In genomic region chr19:12596290-12597072, GRCm38 (mm10) we compare ENCODE assay signal across 8 mouse cellular contexts. TPM values are rescaled to one million over a fixed set of nuclear protein-coding genes. Genes with fewer than 3 reads are reported as not detected.
DNase-seq lines count a peak whose midpoint lies in the region; ATAC-seq and TF ChIP-seq lines count a peak whose summit lies in the region.

No protein-coding gene starts in this region.

- no peak for TF ChIP-seq CTCF in Patski (IDR thresholded peaks at IDR 0.05)

- WGBS in embryonic facial prominence, embryonic 10.5 days = 18% methylated on average over 23 of the region's 23 CpGs
- WGBS in intestine, embryonic 16.5 days = 14% methylated on average over 22 of the region's 23 CpGs
- 18% methylated on average over 23 of the region's 23 CpGs for WGBS in midbrain, embryonic 12.5 days

- CTCF ChIA-PET in Patski (lab: Charles Lee) = interaction anchor here (0.8 to 4.0 kb wide), 17 partner anchors 10 to 228 kb away, joined by 3 to 30 read pairs (median 4); partner anchors contain the start of genes Cntf, Dtx4 and Keg1

- H3K4me1 ChIP-seq in embryonic facial prominence, embryonic 10.5 days = peaks cover 14% of the 10 kb centered on the region
- peaks cover 10% of the 10 kb centered on the region for H3K4me1 ChIP-seq in intestine, embryonic 16.5 days (ENCODE audit: control insufficient read depth, insufficient read depth, low read length)
- H3K4me1 ChIP-seq in midbrain, embryonic 12.5 days = 0 out of 2 replicates have a peak, but pooled peaks cover 3% of the 10 kb centered on the region

- H3K27me3 ChIP-seq in Patski = peaks cover 7% of the 10 kb centered on the region
- peaks cover 11% of the 10 kb centered on the region for H3K27me3 ChIP-seq in embryonic facial prominence, embryonic 10.5 days (replicated peaks; ENCODE audit: low read depth, poor library complexity, severe bottlenecking)
- H3K27me3 ChIP-seq in intestine, embryonic 16.5 days (replicated peaks; ENCODE audit: control insufficient read depth, insufficient read depth, low read length) = no peaks in the 10 kb centered on the region
- peaks cover 7% of the 10 kb centered on the region for H3K27me3 ChIP-seq in midbrain, embryonic 12.5 days

- peak; percentile 49 for DNase-seq in kidney, adult 9 months
- no peak for DNase-seq in kidney, postnatal 10 days
- no peak for DNase-seq in Patski (ENCODE audit: low read depth, low spot score)
- DNase-seq in embryonic facial prominence, embryonic 10.5 days (ENCODE audit: low spot score) = no peak
- no peak for DNase-seq in thymus, postnatal 4 days
- no peak for DNase-seq in testis, postnatal 10 days (ENCODE audit: low spot score)

- H3K4me2 ChIP-seq in intestine, embryonic 16.5 days (ENCODE audit: low read depth, low read length) = peak overlapping the region; percentile 91
- peak overlapping the region; percentile 98 for H3K4me2 ChIP-seq in midbrain, embryonic 12.5 days (replicated peaks)

- peak overlapping the region; percentile 78 for H3K4me3 ChIP-seq in embryonic facial prominence, embryonic 10.5 days
- H3K4me3 ChIP-seq in intestine, embryonic 16.5 days (ENCODE audit: low read length) = peak overlapping the region; percentile 73
- peak overlapping the region; percentile 67 for H3K4me3 ChIP-seq in midbrain, embryonic 12.5 days

- H3K36me3 ChIP-seq in embryonic facial prominence, embryonic 10.5 days (replicated peaks) = no peaks in the 10 kb centered on the region
- H3K36me3 ChIP-seq in intestine, embryonic 16.5 days (ENCODE audit: control insufficient read depth, insufficient read depth, low read length) = no peaks in the 10 kb centered on the region
- H3K36me3 ChIP-seq in midbrain, embryonic 12.5 days = no peaks in the 10 kb centered on the region

- in situ Hi-C loops in Patski (cut with MboI; ENCODE audit: low pct_unique_long_range_greater_than_20kb) = no loop called here

- H3K9me3 ChIP-seq in embryonic facial prominence, embryonic 10.5 days = 0 out of 2 replicates have a peak, but pooled peaks cover 5% of the 10 kb centered on the region
- no peaks in the 10 kb centered on the region for H3K9me3 ChIP-seq in intestine, embryonic 16.5 days (ENCODE audit: control insufficient read depth, low read length)
- H3K9me3 ChIP-seq in midbrain, embryonic 12.5 days = no peaks in the 10 kb centered on the region

- peak overlapping the region; percentile 84 for H3K9ac ChIP-seq in intestine, embryonic 16.5 days (ENCODE audit: low read depth, low read length)
- H3K9ac ChIP-seq in midbrain, embryonic 12.5 days (replicated peaks) = peak overlapping the region; percentile 67

- peak overlapping the region; percentile 66; the same call in 1 of the 2 replicates for H3K27ac ChIP-seq in embryonic facial prominence, embryonic 10.5 days (replicated peaks)
- peak overlapping the region; percentile 81 for H3K27ac ChIP-seq in intestine, embryonic 16.5 days (ENCODE audit: low read length)
- H3K27ac ChIP-seq in midbrain, embryonic 12.5 days (replicated peaks) = no peak overlapping the region

- peak; percentile 20 for ATAC-seq in Patski
- ATAC-seq in intestine, embryonic 16.5 days = peak; percentile 58
- ATAC-seq in midbrain, embryonic 12.5 days (ENCODE audit: low FRiP score, low read depth) = peak; percentile 64

- POLR2A ChIA-PET in Patski (lab: Charles Lee) = interaction anchor here (0.9 to 2.9 kb wide), 8 partner anchors 55 to 221 kb away, joined by 3 to 32 read pairs (median 4); partner anchors contain the start of genes Lpxn and Zfp91

RNA-seq across cellular contexts. Expression of gene Gm4952, which starts 3.3 kb away (rescaled TPM):
- polyA plus RNA-seq in Patski (2021) = 0.04 TPM
- polyA plus RNA-seq in embryonic facial prominence, embryonic 10.5 days (2016; fragmentation: Nextera tagmentation; extraction: Ambion mirVana) = not detected in 2 replicates
- 0.10 and 0.17 TPM in 2 replicates for polyA plus RNA-seq in intestine, embryonic 16.5 days (2015; fragmentation: Nextera tagmentation; extraction: Ambion mirVana)
- polyA plus RNA-seq in midbrain, embryonic 12.5 days (2016; fragmentation: Nextera tagmentation; extraction: Ambion mirVana) = not detected in 2 replicates

RNA-seq across cellular contexts. Expression of gene Glyat, which starts 36.6 kb away (rescaled TPM):
- 0.64 TPM for polyA plus RNA-seq in Patski (2021)
- polyA plus RNA-seq in embryonic facial prominence, embryonic 10.5 days (2016; fragmentation: Nextera tagmentation; extraction: Ambion mirVana) = not detected in 2 replicates
- 0.62 and 0.64 TPM in 2 replicates for polyA plus RNA-seq in intestine, embryonic 16.5 days (2015; fragmentation: Nextera tagmentation; extraction: Ambion mirVana)
- not detected in 2 replicates for polyA plus RNA-seq in midbrain, embryonic 12.5 days (2016; fragmentation: Nextera tagmentation; extraction: Ambion mirVana)

RNA-seq across cellular contexts. Expression of gene Fam111a, which starts 50.9 kb away (rescaled TPM):
- 0.01 TPM for polyA plus RNA-seq in Patski (2021)
- polyA plus RNA-seq in embryonic facial prominence, embryonic 10.5 days (2016; fragmentation: Nextera tagmentation; extraction: Ambion mirVana) = 19.3 and 21.4 TPM in 2 replicates
- polyA plus RNA-seq in intestine, embryonic 16.5 days (2015; fragmentation: Nextera tagmentation; extraction: Ambion mirVana) = 16.2 and 16.3 TPM in 2 replicates
- polyA plus RNA-seq in midbrain, embryonic 12.5 days (2016; fragmentation: Nextera tagmentation; extraction: Ambion mirVana) = 15.4 and 16.7 TPM in 2 replicates

Comparison
In these comparisons a context has a peak if more than half of its experiments do, and no peak if none do; other contexts are left out.
1. RNA of gene Fam111a, which starts 50.9 kb away (polyA plus RNA-seq): 19.3 to 21.4 TPM in embryonic facial prominence, embryonic 10.5 days, 15.4 to 16.7 TPM in midbrain, embryonic 12.5 days and 16.2 to 16.3 TPM in intestine, embryonic 16.5 days; 0.01 TPM in Patski (single experiment); every median in the first group is over 10 times any median in the second.
2. Peak in every context shown above with its lines, with median percentiles within 50 percentile points of each other: ATAC-seq and H3K4me3 ChIP-seq.